Mouse (Mus musculus): ENCODE measurements at regions not wholly inside any gene's neighbourhood (a gene's known extent, or its start where the extent isn't known, plus 50 kb on each side); places are given as distances from the start of the nearest gene placed in this dataset.

GRCm38 (mm10) chr14:78384370-78384769 is 76.5 kb upstream of the Tnfsf11 start:
- TF ChIP-seq CTCF (IDR thresholded peaks at IDR 0.05; ENCODE audit: low read depth): no peak
- TF ChIP-seq EP300 (IDR thresholded peaks at IDR 0.05; ENCODE audit: low read depth): no peak
